Mouse (Mus musculus) neutrophil, adult 5-6 weeks (primary cell): ENCODE data around the gene Bcl7c. TPM values are rescaled to one million over a fixed set of nuclear protein-coding genes. Genes with fewer than 3 reads are reported as not detected.
"Not testable (repeated sequence)": the region's sequence is repeated elsewhere in the genome, so short reads cannot be mapped to it uniquely, and the experiment has no call there.

Source experiments
- ATAC-seq: fragments of 151-379, 151-347 bp; 2 replicates; pipeline ENCODE4 v1.8.0; 2017; ENCODE audit warnings: mild to moderate bottlenecking, moderate TSS enrichment; ENCODE audit not compliant: insufficient number of reproducible peaks, poor library complexity, low FRiP score, severe bottlenecking; ENCODE audit errors: extremely low read depth
- total RNA-seq: library from RNA; stranded (forward); fragments of 200-1000 nt; gene quantifications from 2 replicates; pipeline ENCODE4 v1.2.3, GENCODE M21; 2017

Gene Bcl7c
- total RNA-seq, result 11.6 and 17.4 TPM in 2 replicates

DNA sequence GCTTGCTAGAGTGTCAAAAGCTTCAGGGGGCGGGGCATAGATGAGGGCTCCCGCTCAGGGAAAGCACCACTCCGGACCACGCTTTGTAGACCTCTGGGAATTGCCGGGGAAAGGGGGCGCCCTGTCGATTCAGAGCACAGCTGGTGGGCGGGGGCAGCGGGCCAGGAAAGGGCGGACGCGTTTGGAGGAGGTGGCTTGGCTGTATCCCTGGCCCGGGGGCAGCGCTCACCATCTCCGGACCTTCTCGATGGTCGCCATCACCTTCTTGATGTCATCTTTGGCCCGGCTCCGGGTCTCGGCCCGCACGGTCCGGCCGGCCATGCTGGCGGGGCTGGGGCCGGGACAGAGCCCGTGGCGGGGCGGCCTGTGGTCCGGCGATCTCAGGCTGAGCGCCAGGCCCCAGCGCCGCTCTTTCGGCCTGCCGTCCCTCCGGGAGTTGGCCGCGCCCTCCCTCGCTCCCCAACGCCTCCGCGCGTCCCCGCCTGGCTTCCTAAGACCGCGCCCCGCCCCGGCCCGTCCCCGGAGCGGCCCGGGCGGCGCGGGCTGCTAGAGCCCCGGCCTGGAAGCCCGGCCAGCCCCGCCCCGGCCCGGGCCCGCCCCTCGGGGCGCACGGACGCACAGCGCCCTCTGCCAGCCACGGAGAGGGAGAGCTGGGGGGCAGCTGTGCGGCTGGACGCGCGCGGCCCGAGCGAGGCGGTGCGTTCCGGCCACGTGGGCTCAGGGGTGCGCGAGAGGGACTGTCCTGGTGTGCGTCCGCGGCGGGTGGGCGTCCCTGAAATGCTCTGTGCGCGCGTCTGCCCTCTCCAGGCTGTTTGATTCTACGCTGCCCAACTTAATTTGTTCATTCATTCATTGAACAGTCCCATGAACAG lies at the start of gene Bcl7c:
Gene Bcl7c, minus strand, starts transcription at position 727 of the 872 bp plus-strand sequence.
- peak; percentile 57 for ATAC-seq

DNA sequence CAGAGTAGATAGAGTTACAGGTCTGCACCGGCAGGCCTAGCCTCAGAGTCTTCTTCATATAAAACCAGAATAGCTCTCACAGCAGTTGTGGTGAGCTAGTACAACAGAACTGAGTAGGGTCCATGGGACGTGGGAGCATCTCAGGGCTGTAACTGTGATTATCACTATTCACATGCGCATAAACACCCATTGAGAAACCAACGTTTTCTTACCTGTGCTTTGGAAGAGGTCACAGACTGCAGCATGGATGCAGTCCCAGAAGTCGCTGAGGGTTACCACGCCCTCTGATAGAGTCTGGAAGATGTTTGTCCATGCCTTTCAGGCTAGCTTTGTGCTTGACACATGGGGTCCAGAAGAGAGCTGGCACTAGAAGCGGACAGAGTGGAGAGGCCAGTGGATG lies 45.0 kb upstream of the Bcl7c start:
- ATAC-seq, result no peak

DNA sequence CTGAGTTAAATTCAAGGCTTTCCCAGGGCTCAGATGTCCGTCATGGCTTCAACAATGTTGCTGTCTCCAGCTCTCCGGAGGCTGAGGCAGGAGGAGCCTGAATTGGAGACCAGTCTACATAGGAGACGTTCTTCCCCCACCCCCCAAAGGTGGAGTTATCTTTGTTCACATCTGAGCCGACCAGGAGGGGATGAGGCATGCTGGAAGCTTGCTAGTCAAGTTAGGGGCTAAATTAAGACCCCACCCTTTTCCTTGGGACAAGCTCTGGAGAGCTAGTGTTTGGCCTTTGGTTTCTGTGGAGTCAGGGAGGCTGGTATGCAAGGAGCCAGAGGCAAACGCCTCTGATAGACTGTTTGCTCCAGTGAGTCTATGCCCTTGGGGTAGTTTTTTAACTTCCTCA lies 44.4 kb upstream of the Bcl7c start:
- ATAC-seq, result no peak

DNA sequence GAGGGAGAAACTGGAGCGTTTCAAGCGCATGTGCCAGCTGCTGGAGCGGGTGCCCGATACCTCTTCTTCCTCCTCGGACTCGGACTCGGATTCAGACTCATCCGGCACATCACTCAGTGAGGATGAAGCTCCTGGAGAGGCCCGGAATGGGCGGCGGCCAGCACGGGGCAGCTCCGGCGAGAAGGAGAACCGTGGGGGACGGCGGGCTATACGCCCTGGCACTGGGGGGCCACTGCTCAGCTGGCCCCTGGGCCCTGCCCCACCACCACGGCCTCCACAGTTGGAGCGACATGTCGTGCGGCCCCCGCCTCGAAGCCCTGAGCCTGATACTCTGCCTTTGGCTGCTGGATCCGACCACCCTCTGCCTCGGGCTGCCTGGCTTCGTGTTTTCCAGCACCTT lies 43.3 kb upstream of the Bcl7c start:
- no peak for ATAC-seq

DNA sequence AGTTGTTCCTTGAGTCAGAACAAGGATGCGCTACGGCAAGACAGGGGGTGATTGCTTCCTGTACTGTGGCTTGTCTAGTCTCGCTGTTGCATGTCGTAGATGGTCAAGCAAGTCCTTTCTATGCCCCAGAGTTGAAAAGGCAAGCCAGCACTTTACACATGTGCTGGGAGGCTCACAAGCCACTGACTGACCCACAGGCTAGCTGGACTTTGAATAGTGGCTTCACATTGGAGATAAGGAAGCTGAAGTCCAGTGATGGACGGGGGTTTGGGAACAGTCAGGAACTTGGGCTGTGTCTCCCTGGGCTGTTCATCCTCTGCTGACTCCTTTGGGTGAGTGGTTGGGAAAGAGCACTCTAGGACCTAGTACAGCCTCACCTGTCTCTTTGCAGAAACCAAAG lies 42.9 kb upstream of the Bcl7c start:
- no peak for ATAC-seq

DNA sequence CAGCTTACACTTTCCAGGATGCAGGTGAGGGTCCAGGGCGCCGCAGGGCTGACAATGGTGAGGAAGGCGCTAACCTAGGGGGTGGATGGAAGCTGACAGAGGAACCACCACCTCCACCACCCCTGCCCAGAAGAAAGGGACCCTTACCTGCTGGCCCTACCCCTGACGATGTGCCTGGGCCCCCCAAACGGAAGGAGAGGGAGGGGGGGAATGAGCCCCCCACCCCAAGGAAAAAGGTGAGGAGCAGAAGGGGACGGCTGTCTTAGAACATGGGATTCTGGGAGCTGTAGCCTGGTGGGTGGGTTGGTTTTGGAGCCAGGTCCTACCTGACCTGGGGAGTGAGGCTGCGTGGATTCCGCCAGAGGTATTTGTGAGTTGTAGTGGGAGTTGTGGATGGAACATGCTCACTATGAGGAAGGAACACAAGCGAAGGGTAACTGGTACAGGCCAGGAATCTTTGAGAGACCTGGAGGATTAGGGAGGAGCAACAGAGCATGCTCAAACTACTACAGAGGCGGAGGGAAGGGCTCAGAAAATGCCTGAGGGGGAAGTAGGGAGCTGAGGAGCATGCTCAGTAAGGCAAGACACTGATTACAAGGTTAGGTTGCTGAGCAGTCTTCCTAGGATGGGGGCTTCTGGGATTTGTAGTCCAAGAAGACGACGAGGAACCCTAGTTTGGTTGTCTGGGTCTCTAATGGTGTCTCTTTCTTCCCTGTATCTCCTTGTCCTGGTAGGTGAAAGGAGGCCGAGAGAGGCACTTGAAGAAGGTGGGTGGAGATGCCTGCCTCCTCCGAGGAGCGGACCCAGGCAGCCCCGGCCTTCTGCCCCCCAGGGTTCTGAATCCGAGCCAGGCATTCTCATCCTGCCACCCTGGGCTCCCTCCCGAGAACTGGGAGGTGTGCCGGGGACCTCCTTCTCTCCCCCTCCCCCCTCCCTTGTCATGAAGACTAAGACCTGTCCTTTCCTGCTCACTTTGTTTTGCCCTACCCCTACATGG lies 41.7 kb upstream of the Bcl7c start:
- no peak for ATAC-seq

DNA sequence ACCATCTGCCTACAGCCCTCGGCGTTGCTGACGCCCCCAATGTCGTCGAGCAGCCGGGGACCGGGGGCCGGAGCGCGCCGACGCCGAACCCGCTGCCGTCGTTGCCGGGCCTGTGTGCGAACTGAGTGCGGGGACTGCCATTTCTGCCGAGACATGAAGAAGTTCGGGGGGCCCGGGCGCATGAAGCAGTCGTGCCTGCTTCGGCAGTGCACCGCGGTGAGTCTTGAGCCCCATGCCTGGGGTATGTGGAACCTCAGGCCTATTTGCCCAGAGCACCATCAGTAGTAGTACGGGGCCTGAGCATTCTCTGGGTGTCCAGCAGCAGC lies 39.5 kb upstream of the Bcl7c start:
- no peak for ATAC-seq

DNA sequence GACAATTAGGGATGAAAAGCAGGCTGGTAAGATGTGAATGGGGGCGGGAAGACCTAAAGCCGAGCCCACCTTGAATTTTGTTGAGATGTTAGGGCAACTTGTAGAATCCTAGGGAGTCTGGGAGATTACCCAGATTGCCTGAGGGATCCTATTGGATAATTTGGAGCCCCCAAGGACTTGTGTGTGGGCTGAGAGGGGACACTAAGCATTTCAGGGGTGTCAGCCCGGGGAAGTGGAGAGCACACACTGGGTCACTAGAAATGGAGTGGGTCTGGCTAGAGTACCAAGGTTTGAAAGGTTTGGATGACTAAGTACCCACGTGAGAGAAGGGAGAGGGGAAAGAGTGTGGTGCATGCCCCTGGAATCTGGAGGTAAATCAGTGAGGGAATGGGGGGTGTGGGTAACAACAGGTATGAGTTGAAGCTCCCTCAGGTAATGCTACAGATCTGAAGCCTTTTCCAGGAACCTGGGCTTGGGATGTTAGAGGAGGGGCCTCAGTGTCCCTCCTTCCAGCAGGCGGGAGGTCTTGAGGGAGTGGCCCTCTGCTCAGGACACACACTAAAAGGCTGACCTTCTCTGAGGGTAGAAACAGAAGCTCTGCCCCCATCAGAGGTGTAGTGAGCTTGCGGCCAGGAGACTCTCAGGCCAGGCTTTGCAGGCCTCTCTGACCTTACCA lies 39.0 kb upstream of the Bcl7c start:
- no peak for ATAC-seq

DNA sequence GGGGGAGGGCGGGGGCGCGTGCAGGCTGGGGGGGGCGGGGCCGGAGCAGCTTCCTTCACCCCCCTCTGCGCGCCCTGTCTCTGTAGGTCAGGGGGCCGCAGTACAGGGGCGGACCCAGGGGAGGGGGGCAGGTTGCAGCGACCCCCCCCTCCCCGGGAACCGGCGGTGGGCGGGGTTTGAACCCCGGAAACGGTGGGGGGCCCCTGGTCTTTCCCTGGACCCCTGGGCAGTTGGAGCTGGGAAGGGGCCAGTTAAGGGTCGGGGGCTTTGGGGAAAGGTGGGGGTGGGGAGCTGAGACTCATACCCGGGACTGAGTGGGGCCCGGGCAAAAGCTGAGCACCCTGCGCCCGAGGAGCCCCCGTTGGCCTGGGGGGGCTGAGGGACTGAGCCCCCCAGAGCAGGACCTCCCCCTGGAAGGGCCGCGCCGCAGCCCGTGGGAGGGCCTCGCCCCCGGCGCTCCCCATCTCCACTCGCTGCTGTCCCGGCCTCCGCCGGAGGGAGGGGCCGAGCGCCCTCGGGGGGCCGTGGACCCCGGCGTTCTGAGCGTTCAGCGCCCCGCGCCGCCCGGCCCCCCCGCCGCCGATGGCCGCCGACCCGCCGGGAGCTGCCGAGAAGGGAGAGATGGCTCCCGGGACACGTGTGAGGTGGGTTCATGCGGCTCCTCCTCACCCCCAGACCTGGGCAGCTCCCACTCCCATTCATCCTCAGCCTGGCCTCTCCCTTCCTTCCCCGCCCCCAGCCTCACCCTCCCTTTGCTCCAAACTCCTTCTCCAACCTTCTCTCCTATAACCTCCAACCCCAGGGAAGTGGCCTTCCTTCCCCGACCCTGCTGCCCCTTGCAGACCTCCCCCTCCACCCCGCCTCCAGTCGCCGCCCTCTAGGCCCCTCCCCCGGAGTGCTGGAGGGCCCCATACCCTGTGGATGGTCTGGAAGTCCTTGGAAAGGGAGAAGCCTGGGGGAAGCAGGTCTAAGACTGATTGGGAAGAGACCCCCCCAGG lies 38.1 kb upstream of the Bcl7c start:
- no peak for ATAC-seq

DNA sequence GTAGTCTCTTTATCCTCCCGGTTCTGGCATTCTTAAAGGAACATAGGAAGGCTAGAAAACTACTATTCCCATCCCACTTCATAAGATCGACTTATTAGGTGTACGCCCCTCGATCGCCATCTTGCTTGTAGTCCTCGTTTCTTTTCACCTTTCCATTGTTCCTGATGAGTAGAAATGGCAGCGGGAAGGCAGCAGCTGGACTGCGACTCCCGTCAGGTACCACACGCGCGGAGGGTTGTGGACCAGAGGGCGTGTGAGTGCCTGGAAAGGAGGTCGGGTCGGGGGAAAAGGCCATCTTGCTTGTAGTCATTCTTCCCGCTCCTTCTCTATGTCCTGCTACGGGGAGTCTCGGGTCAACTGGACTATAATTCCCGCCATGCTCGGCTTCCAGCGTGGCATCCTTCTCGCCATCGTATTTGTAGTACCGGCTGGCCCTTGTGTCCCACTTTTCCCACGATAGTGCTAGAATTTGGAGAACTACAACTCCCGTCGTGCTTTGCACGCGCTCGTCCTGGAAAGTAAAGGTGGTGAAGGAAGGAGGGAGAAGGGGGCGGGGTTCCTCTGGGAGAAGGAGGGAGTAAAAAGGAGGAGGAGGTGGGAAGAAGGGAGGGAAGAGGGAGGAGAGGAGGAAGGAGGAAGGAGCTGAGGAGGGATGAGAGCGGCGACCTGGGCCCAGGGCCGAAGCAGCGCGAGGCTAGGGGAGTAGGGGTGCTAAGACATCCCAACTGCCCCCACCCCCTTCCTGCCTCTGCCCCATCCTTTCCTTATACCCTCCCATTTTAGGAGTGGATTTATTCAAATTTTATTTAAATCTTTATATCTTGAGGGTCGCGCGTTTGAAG lies 37.1 kb upstream of the Bcl7c start:
- peak; percentile 58 for ATAC-seq

DNA sequence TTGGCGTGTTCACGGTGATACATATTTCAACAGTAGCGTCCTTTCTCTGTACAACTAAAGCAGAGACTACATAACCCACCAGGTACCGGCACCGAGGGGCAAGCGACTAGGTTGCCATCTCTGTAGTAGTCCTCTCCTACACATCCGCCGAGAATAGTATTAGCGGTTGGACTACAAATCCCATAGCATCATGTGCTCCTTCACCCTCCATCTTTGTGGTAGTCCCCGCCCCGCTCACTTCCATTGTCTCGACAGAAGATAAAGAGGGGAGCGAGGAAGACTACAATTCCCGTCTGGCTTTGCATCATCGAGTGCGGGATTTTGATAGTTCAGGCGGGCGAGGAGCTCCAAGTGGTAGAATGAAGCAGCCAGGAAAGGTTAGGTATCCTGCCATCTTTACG lies 36.5 kb upstream of the Bcl7c start:
- peak; percentile 87 for ATAC-seq

DNA sequence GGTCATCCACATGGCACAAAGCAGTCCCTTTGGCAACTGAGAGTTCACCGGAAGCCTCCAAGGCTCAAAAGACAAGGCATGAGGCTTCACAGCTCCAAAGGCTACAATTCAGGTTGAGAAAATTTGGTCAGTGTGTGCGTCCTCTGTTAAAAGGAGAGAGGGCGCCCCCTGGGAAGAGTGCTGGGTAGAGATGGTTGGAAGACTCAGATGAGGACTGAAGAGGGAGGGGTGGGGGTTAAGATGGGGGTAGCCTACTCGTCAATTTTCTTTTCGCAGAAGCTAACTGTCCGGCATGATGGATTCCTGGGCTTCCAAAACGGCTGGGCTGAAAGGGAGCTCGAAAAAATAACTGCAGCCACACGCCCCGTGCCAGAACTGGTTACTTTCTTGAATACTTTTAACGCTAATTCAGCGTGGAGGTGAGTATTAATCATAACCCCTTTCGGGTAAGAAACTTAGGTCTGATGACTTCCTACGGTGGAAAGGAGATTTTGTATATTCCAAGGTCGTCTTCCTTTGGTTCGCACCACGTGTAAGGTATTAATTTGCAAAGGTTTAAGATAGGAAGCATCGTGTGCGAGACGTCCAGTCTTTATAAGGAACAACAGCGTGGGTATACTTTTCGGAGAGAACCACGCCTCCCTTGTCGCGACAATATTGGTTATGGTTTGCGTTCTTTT lies 35.8 kb upstream of the Bcl7c start, which contains the start of gene Fbxl19:
Gene Fbxl19, plus strand, starts transcription at position 178 of the 680 bp plus-strand sequence.
- ATAC-seq, result no peak

DNA sequence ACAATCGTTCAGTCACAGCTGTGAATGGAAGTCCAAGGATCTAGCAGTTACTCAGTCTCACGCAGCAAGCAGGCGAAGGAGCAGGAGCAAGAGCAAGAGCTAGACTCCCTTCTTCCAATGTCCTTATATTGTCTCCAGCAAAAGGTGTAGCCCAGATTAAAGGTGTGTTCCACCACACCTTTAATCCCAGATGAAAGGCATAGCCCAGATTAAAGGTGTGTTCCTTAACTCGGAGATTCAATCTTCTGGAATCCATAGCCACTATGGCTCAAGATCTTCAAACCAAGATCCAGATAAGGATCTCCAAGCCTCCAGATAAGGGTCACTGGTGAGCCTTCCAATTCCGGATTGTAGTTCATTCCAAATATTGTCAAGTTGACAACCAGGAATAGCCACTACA lies 23.3 kb upstream of the Bcl7c start, which contains the start of gene Ctf2:
Gene Ctf2, minus strand, starts transcription at position 101 of the 400 bp plus-strand sequence.
- not testable (repeated sequence) for ATAC-seq

DNA sequence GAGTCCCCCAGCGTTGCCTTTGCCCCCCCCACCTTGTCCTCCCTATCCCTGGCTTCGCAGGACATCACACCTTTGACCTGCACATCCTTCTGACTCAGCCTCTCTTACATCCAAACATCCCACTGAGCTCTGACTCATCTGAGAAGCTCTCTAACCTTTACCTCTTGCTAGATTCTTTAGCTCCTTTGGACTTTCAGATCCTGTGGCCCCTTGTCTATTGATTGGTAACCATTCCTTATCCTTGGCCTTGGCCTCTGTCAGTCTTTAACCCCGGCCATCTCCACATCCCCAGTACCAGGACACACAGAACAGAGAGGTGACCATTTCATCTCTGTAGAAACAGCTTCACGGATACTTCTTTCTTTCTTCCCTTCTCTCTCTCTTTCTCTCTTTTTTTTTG lies 21.4 kb upstream of the Bcl7c start:
- no peak for ATAC-seq

DNA sequence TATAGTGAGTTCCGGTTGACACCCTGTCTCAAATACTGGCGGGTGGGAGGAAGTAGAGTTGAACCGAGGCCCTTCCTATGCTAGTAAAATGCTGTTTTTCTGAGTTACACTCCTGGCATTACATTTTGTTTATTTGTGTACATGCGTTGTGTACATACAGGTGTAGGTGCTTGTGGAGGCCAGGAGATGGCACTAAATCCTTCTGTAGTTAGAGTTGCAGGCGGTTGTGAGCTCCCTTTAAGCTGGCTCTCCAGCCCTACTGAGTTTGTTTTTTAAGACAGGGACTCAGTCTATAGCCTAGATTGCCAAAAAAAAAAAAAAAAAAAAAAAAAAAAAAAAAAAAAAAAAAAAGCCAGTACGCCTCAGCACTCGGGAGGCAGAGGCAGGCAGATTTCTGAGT lies 19.2 kb upstream of the Bcl7c start:
- no peak for ATAC-seq

DNA sequence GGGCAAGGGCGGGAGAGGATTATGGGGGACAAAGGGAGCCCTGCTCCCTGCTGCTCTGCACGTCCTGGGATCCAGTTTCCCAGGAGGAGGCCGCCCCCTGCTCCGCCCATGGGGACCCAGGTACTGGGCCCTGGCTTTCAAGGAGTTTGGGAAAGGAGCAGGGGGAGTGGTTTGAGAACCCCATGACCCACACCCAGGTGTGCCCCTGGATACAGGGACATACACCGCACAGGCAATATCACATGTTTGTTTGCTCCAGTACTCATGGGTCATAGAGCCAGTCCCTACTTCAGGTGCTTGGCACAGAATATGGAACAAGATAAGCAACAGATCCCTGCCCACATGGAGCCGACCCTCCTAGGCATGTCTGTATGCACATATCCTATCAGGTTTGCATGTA lies 17.2 kb upstream of the Bcl7c start:
- no peak for ATAC-seq

DNA sequence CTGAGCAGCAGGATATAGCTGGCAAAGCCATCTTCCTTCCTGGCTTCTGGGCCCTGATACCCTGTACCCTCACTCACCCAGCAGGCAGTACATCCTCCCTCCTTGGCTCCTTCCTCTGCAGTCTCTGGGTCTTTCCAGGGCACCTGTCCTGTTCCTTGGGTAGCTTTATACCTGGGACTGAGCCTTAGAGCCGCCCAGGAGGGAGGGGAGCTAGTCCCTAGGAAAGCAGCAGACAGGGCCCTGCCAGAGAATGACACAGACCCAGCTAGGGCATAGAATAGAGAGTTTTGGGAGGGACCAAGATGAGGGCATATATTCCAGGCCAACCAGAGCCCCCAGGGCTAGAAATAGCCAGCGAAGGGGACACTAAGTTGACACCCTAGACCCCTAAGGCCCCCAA lies 16.8 kb upstream of the Bcl7c start:
- no peak for ATAC-seq
